31 mouse cellular contexts compared by ENCODE assay signal in the genomic region with DNA sequence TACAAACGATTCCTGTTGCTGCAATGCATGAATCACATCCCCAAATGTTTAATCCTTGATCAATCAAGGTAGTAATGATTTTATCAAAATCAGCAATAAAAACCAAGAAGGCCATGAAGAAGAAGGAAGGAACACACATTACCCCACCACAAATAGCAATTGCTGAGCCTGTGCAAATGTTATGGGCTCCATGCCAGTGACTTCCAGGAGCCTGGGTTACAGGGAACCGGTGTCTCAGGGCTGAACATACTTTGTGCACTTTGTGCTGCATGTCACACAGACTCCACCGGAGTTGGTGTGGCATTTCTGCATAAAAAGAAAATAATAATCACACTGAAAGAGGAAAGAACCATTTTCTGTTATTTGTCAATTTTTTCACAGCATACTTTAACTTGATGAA. TPM values are rescaled to one million over a fixed set of nuclear protein-coding genes. Genes with fewer than 3 reads are reported as not detected.
A peak's percentile ranks its signal among the peaks of the same experiment; 100 is the strongest.
DNase-seq lines count a peak whose midpoint lies in the region; ATAC-seq and TF ChIP-seq lines count a peak whose summit lies in the region.
"Had no signal": no experiment of that assay in that cellular context is flagged by ENCODE, and none has a peak within 500 bp of the region (broad histone marks: within the 10 kb centered on the region; RNA-seq: fewer than 3 reads in every experiment).

No protein-coding gene starts in this region.

- 63% methylated on average over 3 of the region's 3 CpGs for WGBS in lung, embryonic 14.5 days
- 70% methylated on average over 3 of the region's 3 CpGs for WGBS in macrophage (ENCODE audit: missing documents)
- WGBS in midbrain, embryonic 11.5 days: 90% methylated on average over 3 of the region's 3 CpGs

- no peaks in the 10 kb centered on the region for H3K79me2 ChIP-seq in macrophage (ENCODE audit: inconsistent target)

- TF ChIP-seq CTCF in lung, embryonic 14.5 days (IDR thresholded peaks at IDR 0.05; ENCODE audit: low read depth): no peak
- no peak for TF ChIP-seq CTCF in bone marrow macrophage, adult 2 months (IDR thresholded peaks at IDR 0.05; ENCODE audit: low read depth, low read length)

- TF ChIP-seq POLR2A in bone marrow macrophage, adult 2 months (IDR thresholded peaks at IDR 0.05; ENCODE audit: borderline replicate concordance, low read depth, low read length): no peak

- ATAC-seq in lung, embryonic 14.5 days (ENCODE audit: insufficient read depth): no peak
- ATAC-seq in midbrain, embryonic 11.5 days (ENCODE audit: low FRiP score): no peak
- ATAC-seq: CD4-positive, CD25-positive, alpha-beta regulatory T cell, adult 4 months; forebrain, embryonic 15.5 days; inflammation-experienced regulatory T-cells, adult 6 months; liver, embryonic 12.5 days; midbrain, embryonic 15.5 days had no signal

- no peak overlapping the region for H3K4me2 ChIP-seq in lung, embryonic 14.5 days
- H3K4me2 ChIP-seq in midbrain, embryonic 11.5 days: no peak overlapping the region
- H3K4me2 ChIP-seq: embryonic facial prominence, embryonic 12.5 days; forebrain, embryonic 15.5 days; heart, embryonic 13.5 days; hindbrain, embryonic 15.5 days; limb, embryonic 13.5 days; liver, embryonic 12.5 days; midbrain, embryonic 15.5 days; neural tube, embryonic 15.5 days had no signal

- H3K36me3 ChIP-seq in lung, embryonic 14.5 days (ENCODE audit: insufficient read depth): no peaks in the 10 kb centered on the region
- H3K36me3 ChIP-seq in macrophage (ENCODE audit: inconsistent target): no peaks in the 10 kb centered on the region
- H3K36me3 ChIP-seq in midbrain, embryonic 11.5 days (ENCODE audit: control insufficient read depth, insufficient read depth, low read length): no peaks in the 10 kb centered on the region
- H3K36me3 ChIP-seq: embryonic facial prominence, embryonic 12.5 days; forebrain, embryonic 10.5 days; forebrain, embryonic 15.5 days; heart, embryonic 13.5 days; hindbrain, embryonic 10.5 days; hindbrain, embryonic 15.5 days; limb, embryonic 13.5 days; liver, embryonic 12.5 days; midbrain, embryonic 15.5 days; neural tube, embryonic 15.5 days had no signal

- H3K9me3 ChIP-seq in lung, embryonic 14.5 days (ENCODE audit: low read depth, low read length): peaks cover 4% of the 10 kb centered on the region; the same call in 1 of the 2 replicates
- H3K9me3 ChIP-seq in midbrain, embryonic 11.5 days (ENCODE audit: control insufficient read depth, low read length): peaks cover 3% of the 10 kb centered on the region; the same call in 1 of the 2 replicates
- H3K9me3 ChIP-seq: forebrain, embryonic 15.5 days; hindbrain, embryonic 15.5 days; midbrain, embryonic 15.5 days had no signal

- H3K9ac ChIP-seq in lung, embryonic 14.5 days: no peak overlapping the region
- H3K9ac ChIP-seq in midbrain, embryonic 11.5 days (ENCODE audit: low read length): no peak overlapping the region
- H3K9ac ChIP-seq: embryonic facial prominence, embryonic 12.5 days; forebrain, embryonic 15.5 days; heart, embryonic 13.5 days; hindbrain, embryonic 15.5 days; limb, embryonic 13.5 days; liver, embryonic 12.5 days; midbrain, embryonic 15.5 days; neural tube, embryonic 15.5 days had no signal

- no peak overlapping the region for H3K4me3 ChIP-seq in lung, embryonic 14.5 days (ENCODE audit: low read depth, low read length)
- H3K4me3 ChIP-seq in bone marrow macrophage, adult 2 months (ENCODE audit: insufficient read depth, low read length): no peak overlapping the region
- H3K4me3 ChIP-seq in macrophage (ENCODE audit: inconsistent target): no peak overlapping the region
- H3K4me3 ChIP-seq in midbrain, embryonic 11.5 days (ENCODE audit: low read depth, low read length): no peak overlapping the region
- H3K4me3 ChIP-seq: embryonic facial prominence, embryonic 12.5 days; forebrain, embryonic 10.5 days; forebrain, embryonic 15.5 days; heart, embryonic 13.5 days; hindbrain, embryonic 10.5 days; hindbrain, embryonic 15.5 days; limb, embryonic 13.5 days; liver, embryonic 12.5 days; midbrain, embryonic 15.5 days; neural tube, embryonic 15.5 days had no signal

- H3K4me1 ChIP-seq in lung, embryonic 14.5 days (ENCODE audit: insufficient read depth): no peaks in the 10 kb centered on the region
- peaks cover 16% of the 10 kb centered on the region for H3K4me1 ChIP-seq in bone marrow macrophage, adult 2 months (ENCODE audit: control insufficient read depth, insufficient read depth, low read length)
- no peaks in the 10 kb centered on the region for H3K4me1 ChIP-seq in midbrain, embryonic 11.5 days (ENCODE audit: control insufficient read depth, insufficient read depth, low read length)
- H3K4me1 ChIP-seq: embryonic facial prominence, embryonic 12.5 days; forebrain, embryonic 10.5 days; forebrain, embryonic 15.5 days; heart, embryonic 13.5 days; hindbrain, embryonic 10.5 days; hindbrain, embryonic 15.5 days; limb, embryonic 13.5 days; liver, embryonic 12.5 days; midbrain, embryonic 15.5 days; neural tube, embryonic 15.5 days had no signal

- H3K27me3 ChIP-seq in lung, embryonic 14.5 days (ENCODE audit: insufficient read depth, low read length): no peaks in the 10 kb centered on the region
- H3K27me3 ChIP-seq in midbrain, embryonic 11.5 days (ENCODE audit: control insufficient read depth, insufficient read depth, low read length): no peaks in the 10 kb centered on the region
- H3K27me3 ChIP-seq: embryonic facial prominence, embryonic 12.5 days; forebrain, embryonic 15.5 days; heart, embryonic 13.5 days; hindbrain, embryonic 15.5 days; limb, embryonic 13.5 days; liver, embryonic 12.5 days; midbrain, embryonic 15.5 days; neural tube, embryonic 15.5 days had no signal

- H3K27ac ChIP-seq in lung, embryonic 14.5 days (ENCODE audit: low read depth): no peak overlapping the region
- H3K27ac ChIP-seq in bone marrow macrophage, adult 2 months (ENCODE audit: insufficient read depth, low read depth, low read length): peak overlapping the region; percentile 37
- peak overlapping the region; percentile 67 for H3K27ac ChIP-seq in macrophage
- no peak overlapping the region for H3K27ac ChIP-seq in midbrain, embryonic 11.5 days (ENCODE audit: low read depth, low read length)
- H3K27ac ChIP-seq: embryonic facial prominence, embryonic 12.5 days; forebrain, embryonic 10.5 days; forebrain, embryonic 15.5 days; heart, embryonic 13.5 days; hindbrain, embryonic 10.5 days; hindbrain, embryonic 15.5 days; kidney, postnatal 0 days; limb, embryonic 13.5 days; liver, embryonic 12.5 days; midbrain, embryonic 15.5 days; neural tube, embryonic 15.5 days had no signal

- DNase-seq in kidney, adult 8-10 months: peak; percentile 27 to 41
- no peak for DNase-seq in kidney, postnatal 10 days
- DNase-seq in lung, embryonic 14.5 days: peak; percentile 15
- no peak for DNase-seq in lung, adult 18-20 months
- no peak for DNase-seq in midbrain, embryonic 11.5 days (ENCODE audit: low spot score, missing footprints)
- DNase-seq: adrenal gland, adult 2 months; cerebellum, adult 11-12 months; cerebellum, adult 9-11 months; embryo, embryonic 11 days; heart, postnatal 10 days; lung, adult 2 months; right cerebral cortex, adult 18-20 months; right cerebral cortex, postnatal 4 days; thymus, adult 2 months; thymus, postnatal 36 days had no signal

RNA-seq across cellular contexts. Expression of a gene that starts 6.6 kb away (rescaled TPM):
- 21.0 and 23.7 TPM in 2 replicates for polyA plus RNA-seq in lung, embryonic 14.5 days (2014; fragmentation: Nextera tagmentation; extraction: Ambion mirVana)
- polyA plus RNA-seq in bone marrow macrophage, adult 2 months (2012; ENCODE audit: insufficient read depth, insufficient read length, missing spikeins): 10.7 TPM in 2 replicates
- total RNA-seq in macrophage (2018; cell fraction: chromatin; rRNA removed): 10 to 100 TPM in 20 of 26 experiments, 1 to 10 TPM in 6; 2.5 to 55.9 (median 26.1) TPM
- 1 to 10 TPM in 25 of 26 experiments, under 1 TPM in 1; 0.86 to 8.3 (median 5.6) TPM for total RNA-seq in macrophage (2018; cell fraction: cytosol; rRNA removed)
- total RNA-seq in macrophage (2018; cell fraction: nucleus; rRNA removed): 10 to 100 TPM in 18 of 26 experiments, 1 to 10 TPM in 8; 3.0 to 43.6 (median 16.2) TPM
- polyA plus RNA-seq in macrophage (2018): 4.9 to 7.5 TPM (median 6.3 TPM) in 3 replicates
- polyA plus RNA-seq in midbrain, embryonic 11.5 days (2014; fragmentation: Nextera tagmentation; extraction: Ambion mirVana): 25.9 and 27.4 TPM in 2 replicates

RNA-seq across cellular contexts. Expression of a gene that starts 54.4 kb away (rescaled TPM):
- 6.6 and 6.8 TPM in 2 replicates for polyA plus RNA-seq in lung, embryonic 14.5 days (2014; fragmentation: Nextera tagmentation; extraction: Ambion mirVana)
- 0.31 TPM in 1 of 2 replicates, not detected in the other for polyA plus RNA-seq in bone marrow macrophage, adult 2 months (2012; ENCODE audit: insufficient read depth, insufficient read length, missing spikeins)
- total RNA-seq in macrophage (2018; cell fraction: chromatin; rRNA removed): under 1 TPM in 13 of 26 experiments, not detected in 13; 0.17 to 0.57 (median 0.25) TPM
- under 1 TPM in 13 of 26 experiments, not detected in 13; 0.03 to 0.09 (median 0.06) TPM for total RNA-seq in macrophage (2018; cell fraction: cytosol; rRNA removed)
- total RNA-seq in macrophage (2018; cell fraction: nucleus; rRNA removed): under 1 TPM in 12 of 26 experiments, not detected in 14; 0.10 to 0.58 (median 0.20) TPM
- 0.06 to 0.07 TPM in 2 of 3 replicates, not detected in the other for polyA plus RNA-seq in macrophage (2018)
- 6.7 TPM in 2 replicates for polyA plus RNA-seq in midbrain, embryonic 11.5 days (2014; fragmentation: Nextera tagmentation; extraction: Ambion mirVana)
- total RNA-seq: gastrocnemius, adult 8-10 months had no signal

Comparison
In these comparisons a context has a peak if more than half of its experiments do, and no peak if none do; other contexts are left out.
1. DNase-seq: peak in kidney, adult 8-10 months (2 of 2) and lung, embryonic 14.5 days (single experiment); none in kidney, postnatal 10 days (single experiment), lung, adult 18-20 months (0 of 2) and midbrain, embryonic 11.5 days (single experiment).
2. H3K27ac ChIP-seq: peak in bone marrow macrophage, adult 2 months (single experiment) and macrophage (single experiment); none in lung, embryonic 14.5 days (single experiment) and midbrain, embryonic 11.5 days (single experiment).